Mouse (Mus musculus) hindbrain, embryonic 14.5 days (tissue): ENCODE measurements around the gene Pik3c2a. TPM values are rescaled to one million over a fixed set of nuclear protein-coding genes. Genes with fewer than 3 reads are reported as not detected.

Source experiments
- ATAC-seq: fragments of 200-750 bp; cut with Nextera tagmentation; 2 replicates; pipeline ENCODE4 v1.8.0; 2017; ENCODE audit warnings: moderate number of reproducible peaks, mild to moderate bottlenecking, moderate TSS enrichment, moderate library complexity; ENCODE audit not compliant: low FRiP score
- DNase-seq: peaks from one replicate; pipeline ENCODE4 v3.0.0-alpha.2; 2015; ENCODE audit warnings: low spot score
- H3K27ac ChIP-seq: fragments of 300-500 bp; sonication (generic); 2 replicates; pipeline ENCODE4 v1.5.1; 2014; ENCODE audit warnings: mild to moderate bottlenecking, moderate library complexity
- H3K27me3 ChIP-seq: fragments of 300-500 bp; sonication (generic); 2 replicates; pipeline ENCODE4 v1.6.1; 2014; ENCODE audit warnings: mild to moderate bottlenecking, low read length, mixed read lengths; ENCODE audit not compliant: control insufficient read depth, insufficient read depth
- H3K36me3 ChIP-seq: fragments of 300-500 bp; sonication (generic); replicated peaks from 2 replicates; pipeline ENCODE4 v1.6.1; 2014; ENCODE audit not compliant: control insufficient read depth, insufficient read depth
- H3K4me1 ChIP-seq: fragments of 300-500 bp; sonication (generic); replicated peaks from 2 replicates; pipeline ENCODE4 v1.6.1; 2014; ENCODE audit warnings: antibody characterized with exemption, low read length, mixed read lengths; ENCODE audit not compliant: control insufficient read depth, insufficient read depth
- H3K4me2 ChIP-seq: fragments of 300-500 bp; sonication (generic); replicated peaks from 2 replicates; pipeline ENCODE4 v1.6.1; 2014; ENCODE audit warnings: mild to moderate bottlenecking, moderate library complexity
- H3K4me3 ChIP-seq: fragments of 300-500 bp; sonication (generic); replicated peaks from 2 replicates; pipeline ENCODE4 v1.5.1; 2014; ENCODE audit warnings: mild to moderate bottlenecking, low read length
- H3K9ac ChIP-seq: fragments of 300-500 bp; sonication (generic); 2 replicates; pipeline ENCODE4 v1.6.1; 2014
- H3K9me3 ChIP-seq: fragments of 300-500 bp; sonication (generic); 2 replicates; pipeline ENCODE4 v1.6.1; 2016; ENCODE audit warnings: low read length; ENCODE audit not compliant: control insufficient read depth
- WGBS: fragments of 180-500 bp; shearing (Covaris S2); extraction: QIAGEN DNeasy Blood & Tissue Kit; methylation state at CpG from one replicate; pipeline ENCODE4 v1.1.7; 2014; 5-methylcytosine and 5-hydroxymethylcytosine counted together
- polyA plus RNA-seq: library from polyadenylated mRNA; unstranded; fragments of >200 nt; fragmentation: Nextera tagmentation; extraction: Ambion mirVana; gene quantifications from 2 replicates; pipeline ENCODE4 v1.2.1, GENCODE M21; 2014

Pik3c2a gene
- polyA plus RNA-seq, 1 experiment from 2014 or later, result 17.0 TPM

- H3K4me2 ChIP-seq, result no peak overlapping the region
- DNase-seq (no peak), ATAC-seq (no peak)
- H3K9me3 ChIP-seq, result no peaks in the 10 kb centered on the region
- H3K27ac ChIP-seq, result no peak overlapping the region
- 47% methylated on average over 5 of the region's 5 CpGs for WGBS
- H3K27me3 ChIP-seq, result no peaks in the 10 kb centered on the region
- no peaks in the 10 kb centered on the region for H3K36me3 ChIP-seq
- H3K4me1 ChIP-seq, result no peaks in the 10 kb centered on the region
- H3K9ac ChIP-seq, result no peak overlapping the region
- H3K4me3 ChIP-seq, result no peak overlapping the region
These were observed 150.9 kb downstream of the Pik3c2a start for GRCm38 (mm10) chr7:116292377-116292776.

- Histone ChIP-seq H3K9me3 (no peaks in the 10 kb centered on the region), H3K4me3 (no peak overlapping the region), H3K36me3 (no peaks in the 10 kb centered on the region), H3K4me1 (no peaks in the 10 kb centered on the region), H3K27me3 (no peaks in the 10 kb centered on the region), H3K9ac (no peak overlapping the region), H3K27ac (no peak overlapping the region), H3K4me2 (no peak overlapping the region)
- DNase-seq (no peak), ATAC-seq (no peak)
- 93% methylated on average over 1 of the region's 1 CpGs for WGBS
These were observed 152.7 kb downstream of the Pik3c2a start for GRCm38 (mm10) chr7:116290559-116290958.

- no peak overlapping the region for H3K4me3 ChIP-seq
- DNase-seq (no peak), ATAC-seq (no peak)
- 98% methylated on average over 3 of the region's 3 CpGs for WGBS
- H3K4me1 ChIP-seq, result no peaks in the 10 kb centered on the region
- H3K9me3 ChIP-seq, result no peaks in the 10 kb centered on the region
- no peak overlapping the region for H3K4me2 ChIP-seq
- no peak overlapping the region for H3K27ac ChIP-seq
- H3K27me3 ChIP-seq, result no peaks in the 10 kb centered on the region
- no peak overlapping the region for H3K9ac ChIP-seq
- no peaks in the 10 kb centered on the region for H3K36me3 ChIP-seq
These were observed 154.3 kb downstream of the Pik3c2a start for GRCm38 (mm10) chr7:116288996-116289395.

GRCm38 (mm10) chr7:116287959-116288358 is 155.3 kb downstream of the Pik3c2a start:
- DNase-seq, result no peak
- ATAC-seq, result no peak
- H3K9me3 ChIP-seq, result no peaks in the 10 kb centered on the region
- 0 out of 2 replicates have a peak, but pooled peaks cover 3% of the 10 kb centered on the region for H3K4me1 ChIP-seq
- no peak overlapping the region for H3K27ac ChIP-seq
- H3K9ac ChIP-seq, result no peak overlapping the region
- 83% methylated on average over 5 of the region's 5 CpGs for WGBS
- H3K36me3 ChIP-seq, result no peaks in the 10 kb centered on the region
- no peak overlapping the region for H3K4me2 ChIP-seq
- no peak overlapping the region for H3K4me3 ChIP-seq
- no peaks in the 10 kb centered on the region for H3K27me3 ChIP-seq

Other genes with a start within 250 kb of the Pik3c2a start
- gene Plekha7, start 135.1 kb downstream of the Pik3c2a start, polyA plus RNA-seq, result 5.6 and 7.3 TPM in 2 replicates
- gene Rps13, start 109.3 kb downstream of the Pik3c2a start, polyA plus RNA-seq, result 499 and 625 TPM in 2 replicates
- gene Nucb2, start 60.9 kb upstream of the Pik3c2a start, polyA plus RNA-seq, result 26.6 and 29.7 TPM in 2 replicates